Mouse (Mus musculus) left cerebral cortex, adult 18-20 months (tissue): ENCODE data around the gene Vgf. TPM values are rescaled to one million over a fixed set of nuclear protein-coding genes. Genes with fewer than 3 reads are reported as not detected.

ENCODE experiments used
- DNase-seq, 2 experiments: peaks; one replicate each; pipeline ENCODE4 v3.0.0; 2021 to 2022; ENCODE audit warnings: low spot score in 2 of 2, mixed read lengths in 1 of 2
- long read RNA-seq, 2 experiments: library from polyadenylated mRNA; stranded (forward); transcript quantifications; one replicate each; pipeline ENCODE4 v2.0.0; 2021
- total RNA-seq, 2 experiments: library from RNA; stranded (reverse); gene quantifications; 2 replicates each; pipeline ENCODE4 v1.2.3; 2021

Gene Vgf
- 100 to 1,000 TPM; 390 to 400 TPM for total RNA-seq
- long read RNA-seq, experiment 1, transcript Vgf-203 (2 exons, 581 nt) = minor isoform, 12 of 235 reads
- long read RNA-seq, experiment 1, transcript Vgf-201 (2 exons, 2,553 nt) = major isoform, 146 of 235 reads
- long read RNA-seq, experiment 1, partial matches to known transcripts = 62 of 235 reads
- long read RNA-seq, experiment 1, other reads (novel, unspliced or antisense) = 15 of 235 reads
- long read RNA-seq, experiment 2, transcript Vgf-203 (2 exons, 581 nt) = minor isoform, 10 of 220 reads
- long read RNA-seq, experiment 2, transcript Vgf-201 (2 exons, 2,553 nt) = major isoform, 126 of 220 reads
- long read RNA-seq, experiment 2, partial matches to known transcripts = 1 of 220 reads
- long read RNA-seq, experiment 2, other reads (novel, unspliced or antisense) = 83 of 220 reads

GRCm38 (mm10) chr5:137026092-137026491, at the start of gene Vgf:
Gene Vgf, plus strand, starts transcription at chr5:137026392.
- no peak for DNase-seq

- DNase-seq = no peak
Measured at GRCm38 (mm10) chr5:136977769-136978168, 48.4 kb upstream of the Vgf start.

GRCm38 (mm10) chr5:136979762-136980161, 46.4 kb upstream of the Vgf start:
- DNase-seq = no peak

GRCm38 (mm10) chr5:136980974-136981373, 45.2 kb upstream of the Vgf start:
- DNase-seq = no peak

GRCm38 (mm10) chr5:136982338-136982930, 43.8 kb upstream of the Vgf start:
- peak in 1 of 2 experiments; percentile 60 for DNase-seq

GRCm38 (mm10) chr5:136984828-136985227, 41.4 kb upstream of the Vgf start:
- DNase-seq = no peak

- peak; percentile 95 to 97 for DNase-seq
Measured at GRCm38 (mm10) chr5:136986695-136987137, 39.5 kb upstream of the Vgf start, which contains the start of gene Plod3. Gene Plod3, plus strand, starts transcription at chr5:136987019.

DNA sequence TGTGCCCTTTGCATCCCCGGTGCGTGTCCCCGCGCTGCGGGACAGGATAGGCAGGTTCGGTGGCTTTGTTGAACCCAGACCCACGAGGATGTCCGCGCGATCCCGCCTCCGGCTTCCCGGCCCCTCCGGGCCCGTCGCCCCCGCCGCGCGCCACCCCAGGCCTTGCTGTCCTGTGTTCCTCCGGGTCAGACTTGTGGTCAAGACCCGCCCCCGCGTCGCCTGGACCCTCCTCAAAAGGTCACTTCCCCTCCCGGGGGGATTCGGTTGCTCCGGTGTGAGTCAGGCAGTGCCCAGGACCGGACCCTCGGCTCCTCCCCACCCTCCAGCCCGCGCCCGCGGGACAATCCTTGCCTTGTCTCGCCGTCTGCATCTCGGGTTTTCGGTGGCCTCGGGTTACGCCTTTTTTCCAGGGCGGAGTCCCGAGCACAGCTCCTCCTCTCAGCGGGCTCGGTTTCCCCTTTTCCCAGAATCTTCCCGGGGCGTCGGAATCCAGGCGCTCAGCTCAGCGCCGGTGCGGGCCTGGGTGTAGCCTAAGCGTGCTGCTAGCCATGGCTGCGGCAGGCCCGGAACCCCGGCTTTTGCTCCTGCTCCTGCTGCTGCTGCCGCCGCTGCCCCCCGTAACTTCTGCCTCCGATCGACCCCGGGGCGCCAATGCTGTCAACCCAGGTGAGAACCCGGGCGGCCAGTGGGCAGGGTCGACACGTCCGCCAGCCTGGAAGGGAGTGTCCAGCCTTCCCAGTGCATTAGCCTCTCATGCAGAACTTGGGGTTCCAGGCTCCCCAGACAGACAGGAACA, 38.9 kb upstream of the Vgf start:
- DNase-seq = peak; percentile 65 to 74

DNA sequence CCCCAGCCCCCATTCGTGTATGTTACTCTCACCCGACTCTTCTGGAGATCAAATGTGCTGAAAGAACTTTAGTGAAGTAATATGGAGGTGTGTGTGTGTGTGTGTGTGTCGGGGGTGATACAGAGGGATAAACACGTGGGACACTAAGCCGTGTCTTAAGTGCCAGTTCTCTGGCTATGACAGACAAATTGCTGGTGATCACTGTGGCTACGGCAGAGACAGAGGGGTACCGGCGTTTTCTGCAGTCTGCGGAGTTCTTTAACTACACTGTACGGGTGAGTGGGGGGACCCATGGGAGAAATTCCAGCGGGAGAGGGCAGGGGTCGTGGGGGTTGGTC, 38.3 kb upstream of the Vgf start, which contains the start of gene Znhit1:
TSS of gene Znhit1 (minus strand) at position 88 of the 338 bp plus-strand sequence.
- DNase-seq = no peak

DNA sequence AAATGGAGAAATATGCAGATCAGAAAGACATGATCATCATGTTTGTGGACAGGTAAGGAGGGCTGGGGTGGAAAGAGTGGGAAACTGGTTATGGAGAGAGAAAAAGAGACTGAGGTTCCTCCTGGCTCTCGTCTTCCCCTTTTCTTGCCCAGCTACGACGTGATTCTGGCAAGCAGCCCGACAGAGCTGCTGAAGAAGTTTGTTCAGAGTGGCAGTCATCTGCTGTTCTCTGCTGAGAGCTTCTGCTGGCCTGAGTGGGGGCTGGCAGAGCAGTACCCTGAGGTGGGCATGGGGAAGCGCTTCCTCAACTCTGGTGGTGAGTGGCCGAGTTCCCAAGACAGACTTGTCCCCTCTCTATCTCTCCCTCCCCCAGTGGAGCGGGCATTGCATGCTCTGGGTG, 37.8 kb upstream of the Vgf start:
- DNase-seq = peak in 1 of 2 experiments; percentile 34

- DNase-seq = no peak
Measured at GRCm38 (mm10) chr5:136989801-136990200, 36.4 kb upstream of the Vgf start.

DNA sequence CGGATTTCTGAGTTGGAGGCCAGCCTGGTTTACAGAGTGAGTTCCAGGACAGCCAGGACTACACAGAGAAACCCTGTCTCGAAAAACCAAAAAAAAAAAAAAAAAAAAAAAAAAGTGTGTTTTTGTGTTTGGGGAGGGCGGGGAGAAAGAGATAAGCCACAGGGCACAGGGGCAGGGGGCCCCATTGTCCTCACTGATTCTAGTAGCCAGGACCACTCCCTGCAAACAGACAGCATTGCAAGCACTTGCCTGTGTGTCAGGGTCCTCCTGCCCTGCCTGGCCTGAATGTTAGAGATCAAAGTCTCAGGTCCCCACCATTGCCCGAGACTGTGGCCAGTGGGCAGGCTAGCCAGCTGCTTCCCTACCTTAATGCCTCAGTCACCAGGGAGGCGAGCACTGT, 26.7 kb upstream of the Vgf start:
- no peak for DNase-seq

- DNase-seq = no peak
Measured at GRCm38 (mm10) chr5:137000612-137001011, 25.6 kb upstream of the Vgf start.

DNA sequence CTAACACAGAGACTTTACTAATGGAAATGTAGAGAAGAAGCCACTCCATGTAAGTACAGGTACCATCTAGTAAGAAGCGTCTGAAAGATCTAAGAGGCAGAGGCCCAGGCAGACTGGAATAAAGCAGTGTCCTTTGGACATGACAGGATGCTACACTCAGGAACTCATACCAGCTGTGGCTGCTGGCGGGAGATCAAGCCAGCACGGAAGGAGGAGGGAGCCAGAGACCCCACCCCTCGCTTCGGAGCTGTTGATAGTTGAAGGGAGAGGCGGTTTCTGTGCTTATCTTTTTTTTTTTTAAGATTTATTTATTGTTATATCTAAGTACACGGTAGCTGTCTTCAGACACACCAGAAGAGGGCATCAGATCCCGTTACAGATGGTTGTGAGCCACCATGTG, 18.9 kb upstream of the Vgf start:
- no peak for DNase-seq

DNA sequence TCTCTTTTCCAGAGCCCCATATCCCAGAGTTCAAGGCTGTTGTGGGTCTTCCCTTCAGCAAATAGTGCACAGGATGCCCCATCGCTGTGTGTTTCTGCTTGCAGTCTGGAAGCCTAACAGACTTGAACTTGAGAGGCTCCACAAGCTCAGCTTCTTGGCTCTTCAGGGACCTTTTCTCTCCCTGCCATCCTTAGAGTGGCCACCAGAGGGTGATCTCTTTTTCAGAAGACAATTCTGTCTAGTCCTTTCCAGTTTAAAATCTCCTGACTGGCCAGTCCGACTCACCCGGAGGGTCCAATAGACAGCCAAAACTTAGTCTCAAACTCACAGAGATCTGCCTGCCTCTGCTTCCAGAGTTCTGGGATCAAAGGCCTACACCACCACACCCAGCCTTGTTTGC, 16.2 kb upstream of the Vgf start:
- peak; percentile 48 to 75 for DNase-seq

GRCm38 (mm10) chr5:137012401-137012950, 13.7 kb upstream of the Vgf start:
- DNase-seq = no peak

DNA sequence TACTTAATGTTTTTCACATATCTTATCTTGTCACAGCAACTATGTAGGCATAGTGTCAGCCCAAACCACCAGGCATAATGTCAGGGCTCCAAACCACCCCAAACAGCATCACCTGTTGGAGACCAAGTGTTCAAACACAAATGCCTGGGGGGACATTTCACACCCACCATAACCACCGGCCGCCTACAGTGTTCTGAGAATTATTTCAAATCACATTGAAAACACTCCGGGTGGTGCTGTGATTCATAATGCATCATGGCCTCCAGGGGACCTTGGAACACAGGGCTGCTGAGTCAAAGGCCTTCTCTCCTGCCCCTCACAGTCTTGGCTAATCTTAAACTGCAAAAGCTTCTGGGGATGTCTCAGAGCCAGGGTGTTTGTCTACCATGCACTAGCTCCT, 10.3 kb upstream of the Vgf start:
- DNase-seq = no peak

GRCm38 (mm10) chr5:137024318-137024717, 1.9 kb upstream of the Vgf start:
- no peak for DNase-seq

- peak; percentile 87 to 92 for DNase-seq
Measured at GRCm38 (mm10) chr5:137025132-137025531, 1.1 kb upstream of the Vgf start.

GRCm38 (mm10) chr5:137028561-137029272, 2.5 kb downstream of the Vgf start:
- no peak for DNase-seq

GRCm38 (mm10) chr5:137029273-137029585, 3.0 kb downstream of the Vgf start:
- DNase-seq = no peak
